Mouse (Mus musculus): ENCODE measurements around the gene Rapgef5.
A peak's percentile ranks its signal among the peaks of the same experiment; 100 is the strongest.
"Not testable (repeated sequence)": the region's sequence is repeated elsewhere in the genome, so short reads cannot be mapped to it uniquely, and the experiment has no call there.

The Rapgef5 gene

GRCm38 (mm10) chr12:117763247-117763646, 247.0 kb downstream of the Rapgef5 start:
- no peak for DNase-seq (ENCODE audit: low read depth, low spot score)

- peak; percentile 91 for DNase-seq (ENCODE audit: low read depth, low spot score)
These were observed 248.6 kb downstream of the Rapgef5 start for GRCm38 (mm10) chr12:117764839-117765238.

- peak; percentile 76 for DNase-seq (ENCODE audit: low read depth, low spot score)
These were observed 252.8 kb downstream of the Rapgef5 start for GRCm38 (mm10) chr12:117769113-117769512.

- DNase-seq (ENCODE audit: low read depth, low spot score): no peak
These were observed 253.9 kb downstream of the Rapgef5 start for GRCm38 (mm10) chr12:117770211-117770610.

GRCm38 (mm10) chr12:117771156-117771555, 254.9 kb downstream of the Rapgef5 start:
- no peak for DNase-seq (ENCODE audit: low read depth, low spot score)

GRCm38 (mm10) chr12:117772638-117773037, 256.4 kb downstream of the Rapgef5 start:
- peak; percentile 73 for DNase-seq (ENCODE audit: low read depth, low spot score)

GRCm38 (mm10) chr12:117776841-117777240, 260.6 kb downstream of the Rapgef5 start:
- no peak for DNase-seq (ENCODE audit: low read depth, low spot score)

GRCm38 (mm10) chr12:117781360-117781759, 265.1 kb downstream of the Rapgef5 start:
- DNase-seq (ENCODE audit: low read depth, low spot score): no peak

GRCm38 (mm10) chr12:117783426-117783825, 267.1 kb downstream of the Rapgef5 start:
- no peak for DNase-seq (ENCODE audit: low read depth, low spot score)

- no peak for DNase-seq (ENCODE audit: low read depth, low spot score)
These were observed 270.3 kb downstream of the Rapgef5 start for GRCm38 (mm10) chr12:117786621-117787020.

GRCm38 (mm10) chr12:117788513-117789011, 272.3 kb downstream of the Rapgef5 start:
- DNase-seq (ENCODE audit: low read depth, low spot score): peak; percentile 19

- peak; percentile 33 for DNase-seq (ENCODE audit: low read depth, low spot score)
These were observed 272.7 kb downstream of the Rapgef5 start for GRCm38 (mm10) chr12:117789017-117789416.

- no peak for DNase-seq (ENCODE audit: low read depth, low spot score)
These were observed 279.0 kb downstream of the Rapgef5 start for GRCm38 (mm10) chr12:117795303-117795702.

- DNase-seq (ENCODE audit: low read depth, low spot score): not testable (repeated sequence)
These were observed 287.7 kb downstream of the Rapgef5 start, which contains the start of gene Cdca7l for GRCm38 (mm10) chr12:117803989-117804388. TSS of gene Cdca7l (plus strand) at chr12:117804289.

GRCm38 (mm10) chr12:117805576-117805975, 289.3 kb downstream of the Rapgef5 start:
- DNase-seq (ENCODE audit: low read depth, low spot score): no peak

- no peak for DNase-seq (ENCODE audit: low read depth, low spot score)
These were observed 289.8 kb downstream of the Rapgef5 start for GRCm38 (mm10) chr12:117806007-117806451.

GRCm38 (mm10) chr12:117806470-117806869, 290.2 kb downstream of the Rapgef5 start:
- no peak for DNase-seq (ENCODE audit: low read depth, low spot score)

GRCm38 (mm10) chr12:117807637-117808036, 291.4 kb downstream of the Rapgef5 start:
- no peak for DNase-seq (ENCODE audit: low read depth, low spot score)

- DNase-seq (ENCODE audit: low read depth, low spot score): no peak
These were observed 292.4 kb downstream of the Rapgef5 start for GRCm38 (mm10) chr12:117808355-117809326.
